Mouse (Mus musculus) heart, postnatal 0 days (tissue): ENCODE measurements around the gene Cd101. TPM values are rescaled to one million over a fixed set of nuclear protein-coding genes. Genes with fewer than 3 reads are reported as not detected.

Experiments
- ATAC-seq: fragments of 200-750 bp; cut with Nextera tagmentation; 2 replicates; pipeline ENCODE4 v1.8.0; 2017; ENCODE audit warnings: low read depth, moderate number of reproducible peaks, moderate library complexity; ENCODE audit not compliant: insufficient read depth
- DNase-seq: peaks from one replicate; pipeline ENCODE4 v3.0.0-alpha.2; 2016; ENCODE audit warnings: low spot score
- H3K27ac ChIP-seq: fragments of 300-500 bp; sonication (generic); 2 replicates; pipeline ENCODE4 v1.5.1; 2014; ENCODE audit warnings: low read depth, mild to moderate bottlenecking
- H3K27me3 ChIP-seq: fragments of 300-500 bp; sonication (generic); 2 replicates; pipeline ENCODE4 v1.6.1; 2014; ENCODE audit warnings: low read length, mixed read lengths; ENCODE audit not compliant: control insufficient read depth, insufficient read depth
- H3K36me3 ChIP-seq: fragments of 300-500 bp; sonication (generic); replicated peaks from 2 replicates; pipeline ENCODE4 v1.6.1; 2014; ENCODE audit warnings: low read length, mixed read lengths; ENCODE audit not compliant: control insufficient read depth, insufficient read depth
- H3K4me1 ChIP-seq: fragments of 300-500 bp; sonication (generic); 2 replicates; pipeline ENCODE4 v1.6.1; 2014; ENCODE audit warnings: antibody characterized with exemption; ENCODE audit not compliant: control insufficient read depth, insufficient read depth
- H3K4me2 ChIP-seq: fragments of 300-500 bp; sonication (generic); 2 replicates; pipeline ENCODE4 v1.6.1; 2014; ENCODE audit warnings: low read depth, mild to moderate bottlenecking, low read length, moderate library complexity
- H3K4me3 ChIP-seq: fragments of 300-500 bp; sonication (generic); 2 replicates; pipeline ENCODE4 v1.5.1; 2014; ENCODE audit warnings: low read depth, low read length
- H3K9ac ChIP-seq: fragments of 300-500 bp; sonication (generic); replicated peaks from 2 replicates; pipeline ENCODE4 v1.6.1; 2014; ENCODE audit warnings: low read depth, low read length, mixed read lengths
- H3K9me3 ChIP-seq: fragments of 300-500 bp; sonication (generic); replicated peaks from 2 replicates; pipeline ENCODE4 v1.6.1; 2016; ENCODE audit warnings: low read length; ENCODE audit not compliant: control insufficient read depth
- CTCF ChIP-seq: IDR thresholded peaks from 2 replicates; pipeline ENCODE4 v1.5.1; 2016; ENCODE audit warnings: antibody characterized with exemption, control low read depth, low read depth
- EP300 ChIP-seq: IDR thresholded peaks from 2 replicates; pipeline ENCODE4 v1.6.1; 2016; ENCODE audit warnings: antibody characterized with exemption, low read depth
- WGBS: fragments of 180-500 bp; shearing (Covaris S2); extraction: QIAGEN DNeasy Blood & Tissue Kit; methylation state at CpG from one replicate; pipeline ENCODE4 v1.1.7; 2014; 5-methylcytosine and 5-hydroxymethylcytosine counted together
- polyA plus RNA-seq: library from polyadenylated mRNA; unstranded; fragments of >200 nt; fragmentation: Nextera tagmentation; extraction: Ambion mirVana; gene quantifications from 2 replicates; pipeline ENCODE4 v1.2.1, GENCODE M21; 2015
- total RNA-seq: library from RNA; depleted of rRNA; stranded (reverse); fragments of >200 nt; gene quantifications from 2 replicates; pipeline ENCODE4 v1.2.3, GENCODE M21; 2014; ENCODE audit warnings: low replicate concordance; rRNA removed

Gene Cd101
- total and polyA plus RNA-seq, 2 experiments from 2014 or later: 0.26 to 1.8 TPM

DNA sequence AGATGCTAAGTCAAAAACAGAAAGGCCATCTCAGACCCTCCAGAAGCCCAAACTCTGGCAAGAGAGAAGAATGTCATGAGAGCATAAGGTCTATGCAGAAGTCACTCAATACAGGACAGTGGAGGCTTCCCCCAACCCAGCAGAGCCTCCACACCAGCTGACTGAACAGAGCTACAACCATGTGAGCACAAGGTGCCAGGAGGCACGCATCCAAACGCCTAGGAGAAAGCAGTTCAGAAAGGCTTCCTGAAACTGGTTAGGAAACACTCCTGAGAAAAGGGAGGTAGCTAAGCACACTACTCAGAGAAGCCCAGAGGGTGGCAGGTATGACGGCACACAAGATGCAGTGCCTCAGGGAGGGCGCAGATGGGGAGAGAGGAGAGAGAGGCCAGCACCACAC lies 77.8 kb downstream of the Cd101 start:
- H3K4me1 ChIP-seq: no peaks in the 10 kb centered on the region
- no peak for DNase-seq
- H3K36me3 ChIP-seq: peaks cover 88% of the 10 kb centered on the region

DNA sequence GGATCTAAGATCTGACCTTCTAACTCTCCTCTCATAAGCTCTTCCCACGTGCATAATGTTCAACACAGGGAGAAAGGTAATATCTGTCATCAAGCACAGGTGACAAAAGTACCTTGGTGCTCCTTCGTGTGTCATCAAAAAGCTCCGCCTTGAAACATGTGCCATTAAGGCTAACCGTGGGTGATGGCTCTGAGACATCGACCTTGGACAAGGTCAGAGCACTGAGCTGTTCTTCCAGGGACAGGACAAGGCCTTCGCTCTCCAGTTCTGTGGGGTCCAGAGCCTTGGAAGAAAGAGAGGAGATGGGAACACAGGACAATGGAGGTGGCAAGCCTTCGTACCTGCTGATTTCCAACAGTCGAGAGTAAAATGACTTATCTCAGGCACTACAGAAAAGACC lies 82.1 kb downstream of the Cd101 start:
- WGBS: 74% methylated on average over 8 of the region's 8 CpGs
- Histone ChIP-seq H3K9ac (no peak overlapping the region), H3K36me3 (peaks cover 81% of the 10 kb centered on the region), H3K4me2 (no peak overlapping the region), H3K27ac (no peak overlapping the region), H3K4me1 (no peaks in the 10 kb centered on the region), H3K4me3 (no peak overlapping the region), H3K27me3 (no peaks in the 10 kb centered on the region), H3K9me3 (no peaks in the 10 kb centered on the region)
- TF ChIP-seq CTCF: no peak
- TF ChIP-seq EP300: no peak
- ATAC-seq: no peak
- no peak for DNase-seq

More for the DNA sequence above, 77.8 kb downstream of the Cd101 start:
- Histone ChIP-seq H3K4me3 (no peak overlapping the region), H3K27me3 (no peaks in the 10 kb centered on the region), H3K27ac (no peak overlapping the region), H3K9me3 (no peaks in the 10 kb centered on the region), H3K4me2 (no peak overlapping the region), H3K9ac (no peak overlapping the region)
- 89% methylated on average over 4 of the region's 4 CpGs for WGBS
- no peak for TF ChIP-seq CTCF
- TF ChIP-seq EP300: no peak
- no peak for ATAC-seq

Other genes starting within 250 kb of the Cd101 start
- 0.27 and 1.2 TPM in 2 replicates for gene Vtcn1, start 204.1 kb downstream of the Cd101 start, total RNA-seq
- gene Vtcn1, start 204.1 kb downstream of the Cd101 start, polyA plus RNA-seq: 0.30 and 0.36 TPM in 2 replicates
- gene Trim45, start 107.4 kb downstream of the Cd101 start, total RNA-seq: 6.8 and 8.2 TPM in 2 replicates
- gene Trim45, start 107.4 kb downstream of the Cd101 start, polyA plus RNA-seq: 2.3 and 2.4 TPM in 2 replicates
- 11.0 and 13.5 TPM in 2 replicates for gene Ttf2, start 59.9 kb downstream of the Cd101 start, total RNA-seq
- gene Ttf2, start 59.9 kb downstream of the Cd101 start, polyA plus RNA-seq: 4.2 and 4.4 TPM in 2 replicates
- 61.5 and 74.4 TPM in 2 replicates for gene Ptgfrn, start 80.7 kb upstream of the Cd101 start, total RNA-seq
- gene Ptgfrn, start 80.7 kb upstream of the Cd101 start, polyA plus RNA-seq: 4.6 and 5.2 TPM in 2 replicates